Mouse (Mus musculus): ENCODE results near the gene Mef2d. TPM values are rescaled to one million over a fixed set of nuclear protein-coding genes. Genes with fewer than 3 reads are reported as not detected.
A peak's percentile ranks its signal among the peaks of the same experiment; 100 is the strongest.

Gene Mef2d
- total RNA-seq (2022): 100 to 1,000 TPM; 189 to 206 (median 196) TPM

DNA sequence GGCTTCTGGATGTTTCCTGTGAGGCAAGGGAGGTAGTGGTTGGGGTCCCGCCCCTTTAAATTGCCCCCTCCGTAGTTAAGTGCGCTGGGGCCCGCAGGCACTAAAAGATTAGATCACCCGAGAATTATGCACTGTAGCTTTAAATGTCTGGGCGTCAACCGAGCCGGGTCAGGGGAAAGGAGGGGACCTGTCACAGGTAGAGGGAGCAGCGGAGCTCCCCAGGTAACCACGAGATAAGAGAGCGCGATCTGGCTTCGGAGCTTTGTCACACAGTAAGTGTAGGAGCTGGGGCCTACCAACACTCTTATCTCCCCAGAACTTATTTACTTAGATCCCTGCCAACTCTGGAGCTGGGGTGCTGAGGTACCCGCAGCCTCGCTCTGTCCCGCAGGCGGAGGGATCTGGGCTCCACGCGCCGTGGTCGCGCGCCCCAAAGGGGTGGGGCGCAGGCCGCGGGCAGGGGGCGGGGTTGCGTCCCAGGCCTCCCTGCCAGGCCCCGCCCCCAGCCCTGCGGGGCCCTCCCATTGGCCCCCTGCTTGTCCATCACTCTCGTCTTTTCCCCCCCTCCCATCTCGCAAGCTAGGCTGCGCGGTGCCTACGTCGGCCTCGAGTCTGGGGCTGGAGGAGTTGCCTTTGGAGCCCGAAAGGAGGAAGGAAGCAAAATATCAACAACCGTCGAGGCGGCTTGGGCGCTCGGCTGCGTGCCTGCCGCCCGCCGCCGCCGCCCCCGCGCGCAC is at the start of gene Mef2d:
Mef2d (plus strand) TSS at position 586 of the 737 bp plus-strand sequence.
- DNase-seq (ENCODE audit: low spot score in 2 of 2): peak; percentile 90 to 93

DNA sequence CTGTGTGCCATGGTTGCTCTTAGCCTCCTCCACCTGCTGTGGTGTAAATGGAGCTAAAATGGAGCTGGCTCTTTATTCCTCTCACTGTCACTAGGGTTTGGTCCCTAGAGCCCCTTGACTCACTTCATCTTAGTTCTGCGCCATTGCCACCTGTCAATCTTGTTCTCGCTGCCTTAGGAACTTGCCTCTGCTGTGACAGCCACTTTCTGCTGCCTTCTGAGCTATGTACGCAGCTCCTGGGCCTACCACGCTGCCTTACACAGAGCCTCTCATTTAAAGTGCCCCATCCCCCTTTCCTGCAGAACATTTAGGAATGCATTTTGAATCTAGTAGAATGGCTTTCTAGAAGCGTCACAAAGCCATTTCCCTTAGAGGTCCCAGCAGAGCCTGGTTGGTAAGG is 48.0 kb upstream of the Mef2d start:
- DNase-seq (ENCODE audit: low spot score in 2 of 2): no peak

- DNase-seq (ENCODE audit: low spot score in 2 of 2): no peak
Measured at GRCm38 (mm10) chr3:88097666-88098065, 44.5 kb upstream of the Mef2d start.

DNA sequence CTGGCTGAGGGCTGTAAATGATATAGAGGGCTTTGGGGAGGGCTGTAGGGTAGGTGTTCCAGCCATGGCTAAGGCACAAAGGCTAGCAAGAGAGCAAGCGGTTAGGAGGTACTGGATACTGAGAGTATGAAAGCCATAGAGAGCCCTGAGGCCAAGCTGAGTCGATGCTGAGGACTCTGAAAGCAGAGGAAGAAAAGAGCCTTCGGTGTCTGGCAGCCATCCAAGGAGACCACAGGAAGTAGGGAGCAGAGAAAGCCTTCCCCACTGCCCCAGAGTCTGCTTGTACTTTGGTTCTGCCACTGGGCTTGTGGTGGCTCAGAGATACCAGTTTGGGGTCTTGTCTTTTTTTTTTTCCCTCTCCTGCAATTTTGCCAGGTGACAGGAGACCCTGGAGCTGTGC is 41.9 kb upstream of the Mef2d start:
- DNase-seq (ENCODE audit: low spot score in 2 of 2): no peak

DNA sequence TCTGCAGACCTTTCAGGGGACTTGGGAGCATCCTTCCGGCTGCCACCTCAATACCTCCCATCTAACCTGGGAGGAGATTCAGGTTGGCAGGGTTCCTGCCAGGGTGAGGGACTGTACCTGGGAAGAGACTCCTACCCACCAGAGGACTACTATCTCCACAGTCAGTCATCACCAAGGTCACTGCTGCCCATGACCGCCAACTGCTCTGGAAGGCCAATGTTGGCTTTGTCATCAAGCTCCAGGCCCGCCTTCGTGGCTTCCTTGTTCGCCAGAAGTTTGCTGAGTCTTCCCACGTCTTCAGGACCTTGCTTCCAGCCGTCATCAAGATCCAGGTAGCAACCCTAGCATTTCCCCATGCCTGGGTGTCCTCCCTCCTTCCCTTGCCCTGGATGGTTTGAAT is 40.4 kb upstream of the Mef2d start:
- DNase-seq (ENCODE audit: low spot score in 2 of 2): no peak

DNA sequence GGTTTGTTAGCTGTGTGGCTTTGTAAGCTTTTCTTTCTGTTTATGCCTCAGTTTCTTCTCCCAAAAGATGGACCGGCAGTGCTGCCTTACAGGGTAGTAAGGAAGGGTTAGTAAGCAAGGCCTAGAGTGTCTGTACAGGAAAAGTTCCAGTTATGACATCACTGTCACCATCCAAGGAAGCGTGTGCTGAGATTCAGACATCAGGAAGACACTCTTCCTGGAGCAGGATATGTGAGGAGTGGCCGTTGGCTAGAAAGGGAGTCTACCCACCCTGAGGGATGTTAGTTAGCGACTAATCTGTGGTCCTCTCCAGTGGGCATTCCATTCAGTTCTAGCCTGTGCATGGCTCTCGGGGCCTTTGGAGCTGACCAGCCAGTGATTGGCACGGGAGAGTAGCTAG is 40.0 kb upstream of the Mef2d start:
- DNase-seq (ENCODE audit: low spot score in 2 of 2): no peak

- no peak for DNase-seq (ENCODE audit: low spot score in 2 of 2)
Measured at GRCm38 (mm10) chr3:88102611-88103010, 39.6 kb upstream of the Mef2d start.

GRCm38 (mm10) chr3:88106126-88106525 is 36.0 kb upstream of the Mef2d start:
- no peak for DNase-seq (ENCODE audit: low spot score in 2 of 2)

GRCm38 (mm10) chr3:88109126-88109525 is 33.0 kb upstream of the Mef2d start:
- DNase-seq (ENCODE audit: low spot score in 2 of 2): no peak

DNA sequence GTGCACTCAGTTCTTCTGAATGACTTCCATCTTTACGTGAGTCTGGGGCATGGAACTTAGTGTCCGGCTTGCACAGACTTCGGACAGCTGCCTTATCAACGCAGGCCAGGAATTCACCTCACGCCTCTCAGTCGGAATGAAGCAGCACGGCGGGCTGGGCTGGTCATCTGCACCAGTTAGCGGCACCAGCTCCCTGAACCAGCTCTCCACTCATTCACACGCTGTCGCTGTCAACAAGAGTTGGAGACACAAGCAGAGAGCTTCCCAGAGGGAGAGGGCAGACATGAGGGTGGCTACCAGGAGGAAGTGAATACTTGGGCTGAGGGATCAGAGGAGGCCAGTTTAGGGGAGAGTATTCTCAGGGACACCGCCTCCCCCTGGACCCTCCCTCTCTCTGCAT is 27.8 kb upstream of the Mef2d start:
- DNase-seq (ENCODE audit: low spot score in 2 of 2): no peak

- DNase-seq (ENCODE audit: low spot score in 2 of 2): no peak
Measured at GRCm38 (mm10) chr3:88120117-88120651, 22.0 kb upstream of the Mef2d start.

DNA sequence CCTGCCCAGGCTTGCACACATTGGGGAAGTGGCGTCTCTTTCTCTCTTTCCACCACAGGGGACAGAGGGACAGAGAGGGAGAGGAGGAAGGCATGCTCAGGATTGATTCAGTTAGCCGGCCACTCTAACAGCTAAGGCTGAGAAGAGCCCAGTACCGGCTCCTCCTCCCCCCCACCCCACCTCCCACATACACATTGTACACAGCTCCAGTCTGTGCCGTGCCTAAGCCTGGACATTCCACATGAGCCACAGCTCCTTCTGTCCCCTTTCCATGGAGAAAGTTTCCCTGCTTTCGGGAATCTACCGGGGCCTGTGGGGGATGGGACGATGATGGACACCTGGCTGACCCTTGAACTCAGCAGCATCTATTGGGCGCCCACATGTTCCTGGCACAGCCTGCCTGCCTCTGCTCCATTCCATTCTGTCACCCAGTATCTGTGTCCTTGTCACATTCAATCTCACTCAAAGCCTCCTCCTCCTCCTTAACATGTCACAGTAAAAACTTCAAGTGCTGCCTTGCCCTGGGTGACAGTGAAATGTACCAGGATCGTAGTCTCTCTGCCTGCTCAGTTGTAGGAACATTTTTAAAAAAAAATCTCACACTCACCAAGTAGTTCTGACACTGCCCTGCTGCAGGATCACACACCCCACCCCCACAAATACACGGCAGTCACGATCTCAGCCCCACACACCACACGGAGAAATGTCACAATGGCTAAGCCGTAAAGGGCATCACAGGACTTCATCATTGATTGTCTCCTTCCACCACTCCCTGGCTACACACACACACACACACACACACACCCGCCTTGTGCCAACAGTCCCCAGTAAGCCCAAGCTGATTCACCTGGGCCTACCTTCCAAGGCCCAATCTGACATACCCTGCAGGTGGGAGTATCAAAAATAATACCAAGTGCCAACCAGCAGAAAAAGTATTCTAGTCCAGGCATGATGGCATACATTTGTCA is 20.7 kb upstream of the Mef2d start:
- DNase-seq (ENCODE audit: low spot score in 2 of 2): no peak

DNA sequence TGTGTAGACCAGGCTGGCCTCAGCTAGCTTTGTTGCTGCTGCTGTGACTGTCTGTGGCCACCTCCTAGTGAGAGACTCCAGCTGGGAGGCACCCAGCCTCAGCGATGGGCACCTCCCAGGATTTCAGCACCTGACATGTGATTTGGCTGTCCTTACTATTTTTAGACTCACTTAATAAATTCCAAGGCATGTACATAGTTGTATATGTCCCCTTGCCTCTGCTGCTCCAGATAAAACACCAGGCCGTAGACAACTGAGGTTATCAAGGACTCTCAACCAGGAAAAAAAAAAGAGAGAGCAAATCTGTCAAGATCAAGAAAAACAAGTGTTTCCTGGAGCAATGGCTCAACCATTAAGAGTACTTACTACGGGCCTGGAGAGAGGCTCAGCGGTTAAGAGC is 17.0 kb upstream of the Mef2d start:
- DNase-seq (ENCODE audit: low spot score in 2 of 2): no peak

DNA sequence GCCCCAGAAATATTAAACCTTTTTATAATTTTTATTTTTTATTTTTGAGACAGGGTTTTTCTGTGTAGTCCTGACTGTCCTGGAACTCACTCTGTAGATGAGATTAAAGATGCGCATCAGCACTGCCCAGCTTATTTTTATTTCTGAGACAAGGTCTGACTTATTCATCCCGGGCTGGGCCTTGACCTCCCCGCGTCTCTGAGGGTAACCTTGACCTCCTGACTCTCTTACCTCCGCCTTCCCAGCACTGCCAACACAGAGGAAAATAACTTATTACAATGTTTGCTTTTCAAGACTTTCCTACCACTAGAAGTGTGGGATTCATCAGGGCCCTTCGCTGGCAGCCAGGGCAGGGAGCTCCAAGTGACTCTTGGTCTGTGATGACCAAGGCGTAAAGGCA is 16.0 kb upstream of the Mef2d start:
- DNase-seq (ENCODE audit: low spot score in 2 of 2): no peak

DNA sequence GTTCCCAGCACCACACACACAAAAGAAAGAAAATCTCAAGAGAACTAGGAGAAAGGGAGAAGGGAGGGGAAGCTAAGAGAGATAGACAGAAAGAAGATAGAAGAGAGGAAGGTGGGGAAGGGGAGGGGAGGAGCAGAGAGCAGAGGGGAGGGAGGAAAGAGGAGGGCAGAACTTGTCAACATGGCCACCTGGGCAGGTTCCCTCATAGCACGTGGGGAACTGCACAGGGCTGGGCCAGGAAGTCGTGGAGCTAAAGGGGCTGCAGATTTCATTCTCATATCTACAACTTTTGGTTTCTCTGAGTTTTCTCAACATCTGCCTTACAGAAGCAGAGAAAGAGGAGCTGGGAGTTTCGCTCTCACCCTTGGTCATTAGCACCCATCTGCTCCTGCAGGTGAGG is 14.5 kb upstream of the Mef2d start:
- no peak for DNase-seq (ENCODE audit: low spot score in 2 of 2)

GRCm38 (mm10) chr3:88128056-88128455 is 14.1 kb upstream of the Mef2d start:
- no peak for DNase-seq (ENCODE audit: low spot score in 2 of 2)

- DNase-seq (ENCODE audit: low spot score in 2 of 2): no peak
Measured at GRCm38 (mm10) chr3:88129006-88129405, 13.2 kb upstream of the Mef2d start.

GRCm38 (mm10) chr3:88131071-88131470 is 11.1 kb upstream of the Mef2d start:
- no peak for DNase-seq (ENCODE audit: low spot score in 2 of 2)

DNA sequence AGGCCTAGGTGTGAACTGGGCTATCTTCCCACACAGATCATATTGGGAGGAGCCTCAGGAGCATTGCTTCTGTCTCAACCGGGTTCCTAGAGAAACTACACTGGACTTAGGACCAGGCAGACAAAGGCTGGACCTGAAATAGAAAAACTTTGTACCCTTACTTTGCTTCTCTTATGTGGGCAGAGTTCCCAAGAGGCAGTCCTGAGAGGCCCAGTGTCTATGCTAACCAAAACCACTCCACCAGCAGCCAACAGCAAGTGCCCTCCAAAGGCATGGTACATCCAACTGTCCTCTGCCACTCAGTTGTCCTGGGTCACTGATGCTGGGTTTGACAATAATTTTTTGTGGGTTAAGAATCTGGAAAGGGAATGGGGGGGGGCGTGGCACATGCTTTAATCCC is 9.7 kb upstream of the Mef2d start:
- DNase-seq (ENCODE audit: low spot score in 2 of 2): no peak

DNA sequence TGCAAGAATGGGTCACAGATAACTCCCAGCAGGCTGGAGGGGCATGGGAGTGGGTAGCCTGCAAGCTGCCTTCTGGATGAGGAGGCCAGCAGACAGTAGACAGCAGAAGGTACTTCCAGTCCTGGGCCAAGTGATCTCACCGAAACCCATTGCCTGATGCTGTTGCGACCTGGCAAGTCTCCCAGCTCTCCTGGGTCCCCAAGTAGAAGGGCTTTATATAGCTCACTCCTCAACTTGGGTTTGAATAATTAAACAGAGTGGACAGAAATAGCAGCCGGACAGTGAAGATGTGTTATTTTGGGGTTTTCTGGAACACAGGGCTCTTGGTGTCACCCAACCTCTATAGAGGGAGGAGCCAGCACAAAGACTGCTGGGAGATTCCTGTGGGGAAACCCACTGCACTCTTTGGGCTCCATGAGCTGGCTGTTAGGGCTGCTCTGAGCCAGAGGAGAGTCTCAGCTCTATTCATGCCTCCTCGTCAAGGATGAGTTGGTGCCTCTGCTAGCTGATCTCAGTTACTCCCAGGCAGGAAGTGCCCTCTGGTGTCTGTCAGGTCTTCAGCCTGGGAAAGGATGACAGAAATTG is 8.9 kb upstream of the Mef2d start:
- peak in 1 of 2 experiments; percentile 22 for DNase-seq (ENCODE audit: low spot score in 2 of 2)

- DNase-seq (ENCODE audit: low spot score in 2 of 2): no peak
Measured at GRCm38 (mm10) chr3:88136346-88136745, 5.8 kb upstream of the Mef2d start.

- DNase-seq (ENCODE audit: low spot score in 2 of 2): no peak
Measured at GRCm38 (mm10) chr3:88136945-88137494, 5.2 kb upstream of the Mef2d start.

Measured in layer of hippocampus, adult 8-10 months (tissue).